In genomic region chr2:131351968-131352746, GRCm38 (mm10) we compare ENCODE assay signal across 8 mouse cellular contexts. TPM values are rescaled to one million over a fixed set of nuclear protein-coding genes. Genes with fewer than 3 reads are reported as not detected.
DNase-seq lines count a peak whose midpoint lies in the region; ATAC-seq lines count a peak whose summit lies in the region.

No protein-coding gene starts in this region.

- H3K9ac ChIP-seq in heart, embryonic 15.5 days, result peak overlapping the region; percentile 92
- peak overlapping the region; percentile 97 for H3K9ac ChIP-seq in hindbrain, embryonic 13.5 days

- peak; percentile 61; the same call in 1 of the 2 replicates for ATAC-seq in heart, embryonic 15.5 days (replicated peaks; ENCODE audit: insufficient number of reproducible peaks, insufficient read depth, low FRiP score, low read depth)
- ATAC-seq in hindbrain, embryonic 13.5 days (ENCODE audit: low FRiP score), result peak; percentile 71
- ATAC-seq in megakaryocyte progenitor cell, adult 5-6 weeks (replicated peaks; ENCODE audit: poor library complexity), result peak; percentile 43

- peaks cover 20% of the 10 kb centered on the region for H3K4me1 ChIP-seq in heart, embryonic 15.5 days (replicated peaks)
- H3K4me1 ChIP-seq in brown adipose tissue, adult 24 weeks (ENCODE audit: control insufficient read depth, insufficient read depth, insufficient read length, low read length), result peaks cover 5% of the 10 kb centered on the region; the same call in 1 of the 2 replicates
- peaks cover 31% of the 10 kb centered on the region for H3K4me1 ChIP-seq in hindbrain, embryonic 13.5 days (replicated peaks)

- no peaks in the 10 kb centered on the region for H3K36me3 ChIP-seq in heart, embryonic 15.5 days
- H3K36me3 ChIP-seq in hindbrain, embryonic 13.5 days, result no peaks in the 10 kb centered on the region

- no peak for DNase-seq in heart, postnatal 25 days (ENCODE audit: low spot score)
- peak; percentile 6 to 35 for DNase-seq in CD8-positive naive resting alpha-beta T cell, adult 2 months (ENCODE audit: low read depth in 2 of 2, low spot score in 2 of 2)
- DNase-seq in spleen, adult 18-20 months, result no peak
- DNase-seq in gastrocnemius, adult 8-10 months (ENCODE audit: low spot score in 2 of 2), result no peak

- WGBS in heart, embryonic 15.5 days, result under 1% methylated on average over 51 of the region's 51 CpGs
- WGBS in hindbrain, embryonic 13.5 days, result 1% methylated on average over 46 of the region's 51 CpGs

- H3K27me3 ChIP-seq in heart, embryonic 15.5 days, result no peaks in the 10 kb centered on the region
- no peaks in the 10 kb centered on the region for H3K27me3 ChIP-seq in hindbrain, embryonic 13.5 days

- intact Hi-C loops in heart, postnatal 25 days (cut with DNase I), result loop anchor here (5.0 kb wide), 3 partner anchors 90 to 180 kb away; partner anchors contain the start of gene Pank2

- H3K4me2 ChIP-seq in heart, embryonic 15.5 days, result peak overlapping the region; percentile 89
- peak overlapping the region; percentile 66 for H3K4me2 ChIP-seq in hindbrain, embryonic 13.5 days

- H3K4me3 ChIP-seq in heart, embryonic 15.5 days, result peak overlapping the region; percentile 85
- peak overlapping the region; percentile 92 for H3K4me3 ChIP-seq in brown adipose tissue, adult 24 weeks (ENCODE audit: insufficient read depth, low read depth, low read length)
- peak overlapping the region; percentile 96 for H3K4me3 ChIP-seq in hindbrain, embryonic 13.5 days

- H3K27ac ChIP-seq in heart, embryonic 15.5 days, result peak overlapping the region; percentile 81
- H3K27ac ChIP-seq in brown adipose tissue, adult 24 weeks (replicated peaks; ENCODE audit: low read depth, low read length), result peak overlapping the region; percentile 75
- peak overlapping the region; percentile 99 for H3K27ac ChIP-seq in hindbrain, embryonic 13.5 days

- no peaks in the 10 kb centered on the region for H3K9me3 ChIP-seq in heart, embryonic 15.5 days (replicated peaks)
- H3K9me3 ChIP-seq in hindbrain, embryonic 13.5 days, result no peaks in the 10 kb centered on the region

RNA-seq across cellular contexts. Expression of gene Rnf24, which starts 0.5 kb away (rescaled TPM):
- polyA plus RNA-seq in heart, embryonic 15.5 days (2015; fragmentation: Nextera tagmentation; extraction: Ambion mirVana), result 2.0 and 2.3 TPM in 2 replicates
- total RNA-seq in heart, postnatal 25 days (2021), result 1 to 10 TPM; 3.6 to 3.9 TPM
- 8.5 and 13.8 TPM in 2 replicates for polyA plus RNA-seq in brown adipose tissue, adult 24 weeks (2012; ENCODE audit: insufficient read depth, insufficient read length, missing spikeins)
- 21.4 and 23.2 TPM in 2 replicates for polyA plus RNA-seq in hindbrain, embryonic 13.5 days (2015; fragmentation: Nextera tagmentation; extraction: Ambion mirVana)
- total RNA-seq in megakaryocyte progenitor cell, adult 5-6 weeks (2015), result 4.4 and 4.5 TPM in 2 replicates
- total RNA-seq in megakaryocyte progenitor cell, adult 5-6 weeks (2017), result 1.8 and 1.9 TPM in 2 replicates
- 1 to 10 TPM; 1.4 to 2.3 (median 1.4) TPM for total RNA-seq in gastrocnemius, adult 8-10 months (2022)

Comparison
In these comparisons a context has a peak if more than half of its experiments do, and no peak if none do; other contexts are left out.
1. DNase-seq: peak in CD8-positive naive resting alpha-beta T cell, adult 2 months (2 of 2); none in heart, postnatal 25 days (single experiment), spleen, adult 18-20 months (0 of 2) and gastrocnemius, adult 8-10 months (0 of 2).
2. Peak in every context shown above with its lines, with median percentiles within 50 percentile points of each other: ATAC-seq, H3K27ac ChIP-seq and H3K4me3 ChIP-seq.